Mouse (Mus musculus) CH12.LX (cell line): ENCODE measurements at regions not wholly inside any gene's neighbourhood (a gene's known extent, or its start where the extent isn't known, plus 50 kb on each side); places are given as distances from the start of the nearest gene placed in this dataset.

Experiments
- BHLHE40 ChIP-seq: IDR thresholded peaks from 2 replicates; pipeline ENCODE4 v1.6.1; 2011; ENCODE audit warnings: mild to moderate bottlenecking, low read depth, low read length, improper control_type of control experiment
- CTCF ChIP-seq, 2 experiments: IDR thresholded peaks in 1 of 2; conservative IDR thresholded peaks in 1 of 2; 2 replicates each; pipeline ENCODE4 v1.5.1; 2011 to 2012; ENCODE audit warnings: low read depth in 2 of 2, low read length in 2 of 2, improper control_type of control experiment in 1 of 2, inconsistent platforms in 1 of 2, mild to moderate bottlenecking in 1 of 2, moderate library complexity in 1 of 2
- EP300 ChIP-seq: IDR thresholded peaks from 2 replicates; pipeline ENCODE4 v1.6.1; 2011; ENCODE audit warnings: low read length, improper control_type of control experiment
- MXI1 ChIP-seq: IDR thresholded peaks from 2 replicates; pipeline ENCODE4 v1.6.1; 2011; ENCODE audit warnings: mild to moderate bottlenecking, low read depth, low read length, improper control_type of control experiment
- NRF1 ChIP-seq: IDR thresholded peaks from 2 replicates; pipeline ENCODE4 v1.6.1; 2014; ENCODE audit warnings: low read depth, mild to moderate bottlenecking, inconsistent platforms, low read length, improper control_type of control experiment, moderate library complexity
- POLR2A ChIP-seq: IDR thresholded peaks from 2 replicates; pipeline ENCODE4 v1.6.1; 2011; ENCODE audit warnings: low read depth, mild to moderate bottlenecking, improper control_type of control experiment, low read length
- RAD21 ChIP-seq: IDR thresholded peaks from 2 replicates; pipeline ENCODE4 v1.6.1; 2011; ENCODE audit warnings: low read depth, mild to moderate bottlenecking, low read length, improper control_type of control experiment, moderate library complexity
- TCF12 ChIP-seq: IDR thresholded peaks from 2 replicates; pipeline ENCODE4 v1.6.1; 2014; ENCODE audit warnings: low read depth, mild to moderate bottlenecking, inconsistent platforms, low read length, improper control_type of control experiment
- USF2 ChIP-seq: conservative IDR thresholded peaks from 2 replicates; pipeline ENCODE4 v1.6.1; 2011; ENCODE audit warnings: low read depth, low read length, improper control_type of control experiment

DNA sequence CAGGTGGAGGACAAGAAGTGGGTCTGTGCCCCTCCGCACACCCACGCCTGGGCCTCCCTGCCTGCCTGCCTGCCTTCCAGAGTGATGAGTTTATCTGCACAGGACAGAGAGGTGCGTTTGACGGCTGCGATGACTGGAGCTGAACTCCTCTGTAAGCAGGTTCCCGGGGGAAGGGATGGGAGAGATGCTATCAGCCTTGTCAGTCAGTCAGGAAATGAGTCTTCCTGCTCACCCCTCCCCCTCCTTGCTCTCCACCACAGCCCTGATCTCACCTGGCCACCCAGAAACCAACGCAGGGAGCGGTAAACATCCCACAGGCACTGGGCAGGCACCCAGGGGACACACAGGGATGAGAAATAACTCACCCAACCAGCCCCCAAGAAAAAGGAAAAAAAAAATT lies 69.5 kb upstream of the Nectin1 start:
- no peak for TF ChIP-seq EP300
- no peak for TF ChIP-seq RAD21
- no peak for TF ChIP-seq CTCF (conservative IDR thresholded peaks at IDR 0.05 in 1 of 2, IDR thresholded peaks at IDR 0.05 in 1 of 2; ENCODE audit: low read depth in 2 of 2, low read length in 2 of 2)
- TF ChIP-seq TCF12: no peak
- TF ChIP-seq POLR2A: no peak
- TF ChIP-seq MXI1: no peak
- no peak for TF ChIP-seq USF2
- no peak for TF ChIP-seq NRF1
- TF ChIP-seq BHLHE40: no peak
